Mouse (Mus musculus): Measurements from ENCODE around the gene Nin. TPM values are rescaled to one million over a fixed set of nuclear protein-coding genes. Genes with fewer than 3 reads are reported as not detected.
"Not testable (repeated sequence)": the region's sequence is repeated elsewhere in the genome, so short reads cannot be mapped to it uniquely, and the experiment has no call there.

The Nin gene
- polyA plus RNA-seq (2012; rRNA removed), result 33.8 and 38.5 TPM in 2 replicates

DNA sequence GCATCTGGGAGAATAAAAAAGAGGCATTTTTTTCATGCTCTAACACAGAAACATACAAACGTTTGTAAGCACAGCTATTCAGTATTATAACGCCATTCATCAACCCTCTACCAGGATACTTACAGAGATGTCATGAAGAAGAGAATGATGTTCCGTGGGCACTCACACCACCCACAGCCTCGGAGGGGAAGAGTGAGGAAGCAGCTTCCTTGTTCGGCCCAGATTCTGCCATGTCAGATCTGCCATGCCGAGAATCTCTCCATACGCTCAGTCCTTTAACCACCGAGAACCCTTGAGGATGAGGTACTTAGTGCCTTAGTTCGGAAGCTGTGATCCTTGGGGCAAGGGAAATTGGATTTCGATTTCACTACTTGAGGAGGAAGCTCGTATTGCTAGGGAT is at the start of gene Nin:
Gene Nin (minus strand): TSS at position 367 of the 400 bp plus-strand sequence.
- DNase-seq (ENCODE audit: extremely low spot score in 1 of 2, low spot score in 1 of 2), result peak in 1 of 2 experiments; percentile 62

DNA sequence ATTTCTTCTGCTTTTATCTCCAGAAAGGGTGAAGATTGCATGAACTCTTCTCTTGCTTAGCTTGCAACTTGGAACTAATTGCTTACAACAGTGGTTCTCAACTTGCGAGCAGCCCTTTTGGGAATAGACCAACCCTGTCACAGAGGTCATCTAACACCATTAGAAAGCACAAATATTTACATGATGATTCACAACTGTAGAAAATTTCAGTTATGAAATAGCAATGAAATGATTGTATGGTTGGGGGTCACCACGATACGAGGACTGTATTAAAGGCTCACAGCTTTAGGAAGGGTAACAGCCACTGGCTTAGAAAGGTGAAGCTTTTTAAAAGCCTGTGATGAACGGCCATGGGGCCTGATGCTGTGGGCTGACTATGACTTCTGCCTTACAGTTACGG is 47.5 kb upstream of the Nin start:
- no peak for DNase-seq (ENCODE audit: extremely low spot score in 1 of 2, low spot score in 1 of 2)

DNA sequence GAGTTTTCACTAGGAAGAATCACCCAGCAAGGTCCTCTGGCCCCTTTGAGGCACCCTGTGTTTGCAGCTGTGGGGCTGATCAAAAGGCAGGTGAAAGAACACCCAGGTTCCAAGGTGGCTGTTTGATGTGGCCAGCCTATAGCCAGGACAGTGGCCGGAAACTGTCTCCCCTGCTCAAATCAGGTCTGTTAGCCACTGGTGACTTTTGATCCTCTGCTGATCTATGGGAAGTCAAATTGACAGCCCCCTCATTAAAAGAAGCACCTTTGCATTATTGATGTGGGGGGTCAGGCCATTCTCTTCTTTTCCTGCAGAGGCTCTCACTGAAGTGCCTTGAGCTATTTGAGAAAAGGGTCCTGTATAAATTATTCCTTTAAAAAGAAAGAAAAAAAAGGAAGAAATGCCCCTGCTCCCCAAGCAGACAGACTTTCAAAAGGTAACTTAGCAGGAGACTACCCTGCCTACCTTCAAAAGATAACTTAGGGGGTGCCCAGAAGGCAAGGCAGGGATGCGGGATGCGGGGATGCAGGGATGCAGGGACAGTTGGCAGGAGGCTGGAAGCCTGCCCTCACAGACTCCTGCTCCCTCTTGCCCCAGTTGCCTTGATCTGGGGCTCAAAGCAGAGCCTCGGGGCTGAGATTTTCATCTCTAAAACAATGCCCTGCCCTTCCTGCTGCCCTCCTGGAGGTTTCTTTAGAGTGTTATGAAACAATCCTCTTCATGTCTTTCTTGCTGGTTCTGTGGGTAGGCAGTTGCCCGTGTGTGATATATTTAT is 44.0 kb upstream of the Nin start:
- no peak for DNase-seq (ENCODE audit: extremely low spot score in 1 of 2, low spot score in 1 of 2)

GRCm38 (mm10) chr12:70156222-70156621 is 42.7 kb upstream of the Nin start:
- no peak for DNase-seq (ENCODE audit: extremely low spot score in 1 of 2, low spot score in 1 of 2)

- DNase-seq (ENCODE audit: extremely low spot score in 1 of 2, low spot score in 1 of 2), result no peak
Observed at GRCm38 (mm10) chr12:70153842-70154241, 40.3 kb upstream of the Nin start, which contains the start of gene Abhd12b. Gene Abhd12b (plus strand): TSS chr12:70154142.

GRCm38 (mm10) chr12:70148631-70149265 is 35.2 kb upstream of the Nin start:
- no peak for DNase-seq (ENCODE audit: extremely low spot score in 1 of 2, low spot score in 1 of 2)

DNA sequence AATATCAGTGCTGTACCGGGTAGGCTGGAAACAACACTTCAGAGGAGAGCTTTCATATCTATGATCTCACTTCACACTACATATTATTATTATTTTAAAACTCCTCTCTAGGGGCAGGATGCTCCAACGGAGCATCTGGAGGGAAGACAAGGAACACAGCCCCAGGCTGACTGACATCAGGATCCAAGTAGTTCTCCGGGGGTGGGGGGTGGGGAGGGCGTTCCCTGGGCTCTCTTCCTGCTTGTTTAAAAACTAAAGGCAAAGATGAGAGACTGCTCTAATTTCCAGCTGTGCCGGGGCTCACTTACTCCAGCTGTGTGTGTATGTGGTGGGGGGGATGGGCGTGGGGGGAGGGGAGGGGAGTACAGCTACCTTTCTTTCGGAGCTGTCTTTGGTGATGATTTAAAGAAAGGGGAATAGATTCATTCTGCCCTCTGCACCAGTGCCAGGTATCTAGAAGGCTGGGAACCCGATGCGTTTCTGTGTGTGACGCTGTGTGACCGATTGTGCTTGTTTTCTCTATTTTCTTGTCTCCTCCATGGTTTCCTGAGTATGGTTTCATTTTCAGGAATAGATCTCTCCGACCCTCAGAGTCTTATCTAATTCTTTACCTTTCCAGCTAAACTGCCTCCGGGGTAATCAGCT is 34.6 kb upstream of the Nin start:
- no peak for DNase-seq (ENCODE audit: extremely low spot score in 1 of 2, low spot score in 1 of 2)

GRCm38 (mm10) chr12:70145586-70145985 is 32.1 kb upstream of the Nin start:
- no peak for DNase-seq (ENCODE audit: extremely low spot score in 1 of 2, low spot score in 1 of 2)

DNA sequence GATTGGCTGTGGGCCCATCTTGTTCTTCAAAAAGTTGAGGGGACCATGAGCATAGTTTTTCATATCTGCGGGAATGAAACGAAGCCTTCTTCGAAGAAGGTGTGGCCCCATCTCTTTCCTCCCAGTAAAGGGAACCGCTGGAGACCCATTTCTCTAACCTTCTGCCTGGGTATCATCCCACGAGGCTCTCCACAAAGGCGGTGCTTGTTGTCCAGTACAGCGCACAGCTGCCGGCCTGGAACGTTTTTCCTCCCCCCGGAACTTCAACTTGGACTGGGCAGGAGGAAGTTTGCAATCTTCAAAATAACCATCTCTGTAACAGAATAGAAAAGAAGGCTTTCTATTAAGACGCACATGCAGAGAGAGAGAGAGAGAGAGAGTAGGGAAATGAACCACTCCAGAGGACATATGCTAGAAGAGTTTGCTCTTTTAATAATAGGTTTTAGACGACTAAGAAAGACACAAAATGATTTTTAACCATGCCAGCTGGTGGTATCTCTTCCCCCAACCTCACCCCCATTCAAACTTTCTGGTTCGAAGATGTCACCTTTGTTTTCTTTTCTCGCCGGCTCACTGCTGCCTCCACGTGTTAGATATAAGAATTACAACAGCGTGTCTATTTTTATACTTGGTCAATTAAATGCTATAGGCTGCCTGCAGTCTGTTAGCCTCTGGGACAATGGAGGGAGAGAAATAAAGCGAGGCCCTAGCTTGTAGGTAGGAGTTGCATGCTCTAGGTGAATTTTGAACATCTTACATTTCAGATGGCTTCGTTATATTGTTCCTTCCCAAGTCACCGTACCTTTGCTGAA is 31.3 kb upstream of the Nin start:
- peak in 1 of 2 experiments; percentile 87 for DNase-seq (ENCODE audit: extremely low spot score in 1 of 2, low spot score in 1 of 2)

DNA sequence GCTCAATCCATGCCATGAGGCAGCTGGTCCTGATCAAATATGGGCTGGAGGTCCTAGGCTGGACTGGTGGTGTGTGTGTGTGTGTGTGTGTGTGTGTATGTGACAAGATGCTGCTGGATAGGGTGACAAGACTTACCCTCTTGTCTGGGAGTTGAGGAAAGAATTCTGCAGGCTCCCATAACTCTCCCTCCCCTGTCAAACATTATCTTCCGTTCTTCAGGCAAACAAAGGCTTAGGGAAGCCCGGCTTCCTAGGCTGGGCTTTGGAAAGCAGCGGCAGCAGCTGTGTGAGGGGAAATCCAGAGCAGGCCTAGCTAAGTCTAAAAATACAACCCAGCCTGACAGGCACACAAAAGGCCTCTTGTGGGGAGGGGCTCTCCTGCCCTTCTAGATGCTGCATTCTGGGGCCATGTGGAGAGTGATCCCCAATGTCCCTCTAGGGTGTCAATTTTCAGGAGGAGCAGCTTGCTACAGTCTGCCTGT is 30.6 kb upstream of the Nin start:
- not testable (repeated sequence) for DNase-seq (ENCODE audit: extremely low spot score in 1 of 2, low spot score in 1 of 2)

GRCm38 (mm10) chr12:70140993-70141576 is 27.6 kb upstream of the Nin start:
- DNase-seq (ENCODE audit: extremely low spot score in 1 of 2, low spot score in 1 of 2), result no peak

GRCm38 (mm10) chr12:70140542-70140941 is 27.0 kb upstream of the Nin start:
- no peak for DNase-seq (ENCODE audit: extremely low spot score in 1 of 2, low spot score in 1 of 2)

- DNase-seq (ENCODE audit: extremely low spot score in 1 of 2, low spot score in 1 of 2), result no peak
Observed at GRCm38 (mm10) chr12:70139871-70140270, 26.4 kb upstream of the Nin start.

DNA sequence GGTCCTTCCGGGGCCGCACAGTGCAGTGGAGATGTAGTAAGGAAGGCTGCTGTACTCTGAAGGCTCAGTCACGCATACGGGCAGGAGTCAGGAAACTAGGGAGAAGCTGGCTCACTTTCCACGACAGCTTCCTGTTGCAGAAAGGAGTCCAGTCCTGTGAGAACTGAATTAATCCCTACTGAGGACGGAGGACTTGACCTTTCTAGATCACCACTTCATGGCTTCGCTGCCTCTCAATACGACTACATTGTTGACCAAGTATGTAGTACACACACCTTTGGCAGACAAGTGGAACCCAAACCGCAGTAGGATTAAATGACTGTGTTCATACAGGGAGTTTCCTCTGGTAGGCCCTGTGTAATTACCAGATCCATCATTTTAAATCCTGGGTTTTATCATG is 24.1 kb upstream of the Nin start:
- no peak for DNase-seq (ENCODE audit: extremely low spot score in 1 of 2, low spot score in 1 of 2)

DNA sequence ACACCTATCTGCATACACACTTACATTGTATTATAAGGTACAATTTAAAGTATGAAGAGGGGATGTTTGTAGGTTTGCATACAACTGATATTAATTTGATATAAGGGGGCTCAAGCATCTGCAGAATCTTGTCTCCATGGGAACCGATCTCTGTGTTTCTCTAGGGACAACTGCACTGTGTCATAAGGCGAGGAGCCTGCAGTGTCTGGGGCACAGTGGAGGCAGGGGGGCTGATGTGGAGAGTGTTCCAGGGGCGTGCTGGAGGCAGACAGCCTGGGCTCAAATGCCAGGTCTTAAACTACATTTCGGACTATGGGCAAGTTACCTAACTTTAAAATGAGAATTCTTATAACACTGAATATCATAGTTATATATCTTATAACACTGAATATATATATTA is 23.6 kb upstream of the Nin start:
- DNase-seq (ENCODE audit: extremely low spot score in 1 of 2, low spot score in 1 of 2), result no peak

DNA sequence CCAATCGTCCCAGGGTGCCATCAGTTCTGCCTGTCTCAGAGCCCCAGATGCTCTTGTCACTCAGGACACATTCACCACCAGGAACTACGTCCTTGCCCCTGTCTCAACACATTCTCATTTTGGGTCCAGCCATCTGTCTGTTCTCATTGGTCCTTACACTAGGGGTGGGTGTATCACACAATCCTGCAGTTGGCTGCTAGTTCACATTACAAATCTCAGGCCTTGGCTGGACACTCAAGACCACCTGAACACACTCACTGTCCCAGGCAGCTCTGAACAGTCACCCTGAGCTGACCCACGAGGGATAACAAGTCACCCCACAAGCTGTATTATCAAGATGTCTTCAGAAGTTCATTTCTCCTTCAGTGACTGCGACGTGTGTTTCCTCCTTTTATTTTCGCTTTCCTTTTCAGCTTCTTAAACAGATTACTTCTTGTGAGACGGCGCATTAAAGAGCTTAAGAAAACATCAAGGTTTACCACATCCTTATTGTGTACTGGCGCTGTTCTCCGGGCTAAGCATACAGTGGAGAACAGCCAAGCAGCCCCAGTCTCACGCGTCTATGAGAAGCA is 22.8 kb upstream of the Nin start:
- no peak for DNase-seq (ENCODE audit: extremely low spot score in 1 of 2, low spot score in 1 of 2)

DNA sequence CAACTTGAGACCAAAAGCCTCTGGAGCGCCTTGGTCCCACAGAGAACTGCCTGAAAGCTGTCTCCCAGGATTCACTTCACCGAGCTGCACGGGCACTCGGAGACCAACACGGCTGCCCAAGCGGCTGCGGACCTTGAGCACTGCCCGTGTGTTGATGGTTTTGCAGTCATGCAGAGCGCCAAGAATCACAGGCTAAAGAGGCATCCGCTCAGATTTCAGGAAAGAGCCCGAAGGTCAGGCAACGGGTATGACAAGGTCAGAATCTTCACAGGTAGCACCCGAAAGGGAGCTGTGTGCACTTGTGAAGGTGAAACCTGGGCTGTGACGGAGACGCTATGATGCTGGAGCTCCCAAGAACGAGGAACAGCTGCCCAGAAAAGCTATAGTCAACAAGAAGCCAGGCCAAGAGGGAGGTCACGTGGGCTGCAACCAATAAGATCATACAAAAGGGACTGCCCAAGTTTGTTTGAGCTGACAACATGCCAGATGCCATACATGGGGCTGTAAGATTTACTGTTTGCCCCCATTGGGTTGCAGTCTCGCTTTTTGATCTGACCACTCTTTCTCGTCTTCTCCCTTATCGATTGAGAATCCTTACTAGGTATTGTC is 21.2 kb upstream of the Nin start:
- DNase-seq (ENCODE audit: extremely low spot score in 1 of 2, low spot score in 1 of 2), result no peak

- DNase-seq (ENCODE audit: extremely low spot score in 1 of 2, low spot score in 1 of 2), result peak in 1 of 2 experiments; percentile 52
Observed at GRCm38 (mm10) chr12:70131042-70131675, 17.6 kb upstream of the Nin start.

GRCm38 (mm10) chr12:70129105-70129504 is 15.6 kb upstream of the Nin start:
- DNase-seq (ENCODE audit: extremely low spot score in 1 of 2, low spot score in 1 of 2), result no peak

All from frontal cortex, adult 2 months (tissue).